Mouse (Mus musculus) MEL-GATA-1-ER (cell line): ENCODE data around the gene Lclat1.
"Not testable (repeated sequence)": the region's sequence is repeated elsewhere in the genome, so short reads cannot be mapped to it uniquely, and the experiment has no call there.

Experiments
- DNase-seq: peaks from one replicate; pipeline ENCODE4 v3.0.0-alpha.2; 2012; ENCODE audit warnings: low read depth; ENCODE audit errors: extremely low read depth

Gene Lclat1

GRCm38 (mm10) chr17:73136562-73137484 is 29.0 kb downstream of the Lclat1 start:
- DNase-seq, result no peak

- DNase-seq, result no peak
Measured at GRCm38 (mm10) chr17:73138217-73138616, 30.4 kb downstream of the Lclat1 start.

- no peak for DNase-seq
Measured at GRCm38 (mm10) chr17:73142029-73142428, 34.2 kb downstream of the Lclat1 start.

- peak; percentile 55 for DNase-seq
Measured at GRCm38 (mm10) chr17:73142445-73142844, 34.7 kb downstream of the Lclat1 start.

- DNase-seq, result no peak
Measured at GRCm38 (mm10) chr17:73145426-73145825, 37.6 kb downstream of the Lclat1 start.

GRCm38 (mm10) chr17:73148607-73149006 is 40.8 kb downstream of the Lclat1 start:
- no peak for DNase-seq

- DNase-seq, result not testable (repeated sequence)
Measured at GRCm38 (mm10) chr17:73152790-73153525, 45.2 kb downstream of the Lclat1 start.

- no peak for DNase-seq
Measured at GRCm38 (mm10) chr17:73153672-73154071, 45.9 kb downstream of the Lclat1 start.

GRCm38 (mm10) chr17:73156606-73157005 is 48.8 kb downstream of the Lclat1 start:
- no peak for DNase-seq

- DNase-seq, result no peak
Measured at GRCm38 (mm10) chr17:73161795-73162194, 54.0 kb downstream of the Lclat1 start.

- no peak for DNase-seq
Measured at GRCm38 (mm10) chr17:73162445-73163208, 54.8 kb downstream of the Lclat1 start.

- no peak for DNase-seq
Measured at GRCm38 (mm10) chr17:73163597-73163996, 55.8 kb downstream of the Lclat1 start.

GRCm38 (mm10) chr17:73164121-73164520 is 56.3 kb downstream of the Lclat1 start:
- no peak for DNase-seq

- DNase-seq, result no peak
Measured at GRCm38 (mm10) chr17:73169461-73169860, 61.7 kb downstream of the Lclat1 start.

- no peak for DNase-seq
Measured at GRCm38 (mm10) chr17:73170141-73170540, 62.4 kb downstream of the Lclat1 start.

GRCm38 (mm10) chr17:73174083-73174562 is 66.3 kb downstream of the Lclat1 start:
- DNase-seq, result peak; percentile 12

GRCm38 (mm10) chr17:73175720-73176119 is 67.9 kb downstream of the Lclat1 start:
- DNase-seq, result no peak

GRCm38 (mm10) chr17:73177079-73177478 is 69.3 kb downstream of the Lclat1 start:
- DNase-seq, result no peak

GRCm38 (mm10) chr17:73186929-73187328 is 79.1 kb downstream of the Lclat1 start:
- no peak for DNase-seq

- no peak for DNase-seq
Measured at GRCm38 (mm10) chr17:73194146-73194545, 86.4 kb downstream of the Lclat1 start.

GRCm38 (mm10) chr17:73194575-73194974 is 86.8 kb downstream of the Lclat1 start:
- DNase-seq, result no peak
